Mouse (Mus musculus): Measurements from ENCODE around the gene Pde6h.

DNA sequence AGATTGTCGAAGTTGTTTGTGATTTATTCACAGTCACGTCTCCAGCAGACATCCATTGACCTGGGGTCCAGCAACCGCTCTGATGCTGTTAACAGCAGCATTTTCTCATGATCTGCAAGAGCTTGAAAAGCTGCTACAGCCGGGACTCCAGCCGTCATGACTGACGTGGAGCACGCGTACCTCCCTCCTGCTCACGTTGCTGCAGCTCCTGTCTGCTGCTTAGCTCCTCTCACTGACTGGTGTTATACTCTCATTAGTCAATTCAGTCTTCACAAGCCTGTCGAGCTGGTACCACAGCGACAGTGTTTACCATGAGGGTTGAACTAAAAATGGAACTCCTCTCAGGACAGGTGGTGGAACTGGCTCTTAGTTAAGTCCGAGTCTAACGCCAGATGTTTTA is 62.4 kb downstream of the Pde6h start:
- no peak for TF ChIP-seq MAX (IDR thresholded peaks at IDR 0.05; ENCODE audit: low read depth)
- TF ChIP-seq POLR2A (IDR thresholded peaks at IDR 0.05; ENCODE audit: insufficient read length, low read depth), result no peak
- no peak for TF ChIP-seq MYOG (IDR thresholded peaks at IDR 0.05; ENCODE audit: control insufficient read depth in 1 of 3, insufficient read depth in 1 of 3, insufficient read length in 2 of 3, low read depth in 2 of 3)
- no peak for TF ChIP-seq POLR2AphosphoS2 (IDR thresholded peaks at IDR 0.05; ENCODE audit: insufficient read length, low read depth)
- TF ChIP-seq USF1 (IDR thresholded peaks at IDR 0.05; ENCODE audit: low read depth), result no peak
- TF ChIP-seq MYOD1 (IDR thresholded peaks at IDR 0.05; ENCODE audit: control insufficient read depth in 1 of 3, insufficient read length in 2 of 3, low read depth in 2 of 3), result no peak
